Mouse (Mus musculus) forebrain, embryonic 11.5 days (tissue): ENCODE results near the gene Pdzd4. TPM values are rescaled to one million over a fixed set of nuclear protein-coding genes. Genes with fewer than 3 reads are reported as not detected.

Experiments used
- ATAC-seq: fragments of 200-750 bp; cut with Nextera tagmentation; replicated peaks from 2 replicates; pipeline ENCODE4 v1.8.0; 2017; ENCODE audit warnings: moderate TSS enrichment; ENCODE audit not compliant: low FRiP score
- DNase-seq: peaks from one replicate; pipeline ENCODE4 v3.0.0-alpha.2; 2017; ENCODE audit warnings: low spot score
- H3K27ac ChIP-seq: fragments of 300-500 bp; sonication (generic); 2 replicates; pipeline ENCODE4 v1.5.1; 2014; ENCODE audit warnings: low read depth, low read length
- H3K27me3 ChIP-seq: fragments of 300-500 bp; sonication (generic); 2 replicates; pipeline ENCODE4 v1.6.1; 2014; ENCODE audit warnings: mild to moderate bottlenecking, low read length, mixed read lengths; ENCODE audit not compliant: control insufficient read depth, insufficient read depth
- H3K36me3 ChIP-seq: fragments of 300-500 bp; sonication (generic); 2 replicates; pipeline ENCODE4 v1.6.1; 2014; ENCODE audit warnings: mild to moderate bottlenecking, low read length, moderate library complexity, mixed read lengths; ENCODE audit not compliant: control insufficient read depth, insufficient read depth
- H3K4me1 ChIP-seq: fragments of 300-500 bp; sonication (generic); replicated peaks from 2 replicates; pipeline ENCODE4 v1.6.1; 2014; ENCODE audit warnings: low read length, mixed read lengths; ENCODE audit not compliant: control insufficient read depth, insufficient read depth
- H3K4me2 ChIP-seq: fragments of 300-500 bp; sonication (generic); 2 replicates; pipeline ENCODE4 v1.6.1; 2014; ENCODE audit warnings: low read depth, mild to moderate bottlenecking, low read length, moderate library complexity, mixed read lengths; ENCODE audit not compliant: severe bottlenecking
- H3K4me3 ChIP-seq: fragments of 300-500 bp; sonication (generic); 2 replicates; pipeline ENCODE4 v1.5.1; 2014; ENCODE audit warnings: low read depth, low read length
- H3K9ac ChIP-seq: fragments of 300-500 bp; sonication (generic); 2 replicates; pipeline ENCODE4 v1.6.1; 2014; ENCODE audit warnings: low read length
- H3K9me3 ChIP-seq: fragments of 300-500 bp; sonication (generic); 2 replicates; pipeline ENCODE4 v1.6.1; 2016; ENCODE audit warnings: low read length, mixed read lengths; ENCODE audit not compliant: control insufficient read depth
- WGBS: fragments of 180-500 bp; shearing (Covaris S2); extraction: QIAGEN DNeasy Blood & Tissue Kit; methylation state at CpG from one replicate; pipeline ENCODE4 v1.1.7; 2014; 5-methylcytosine and 5-hydroxymethylcytosine counted together
- polyA plus RNA-seq: library from polyadenylated mRNA; unstranded; fragments of >200 nt; fragmentation: Nextera tagmentation; extraction: Ambion mirVana; gene quantifications from 2 replicates; pipeline ENCODE4 v1.2.1, GENCODE M21; 2014

Pdzd4 gene
- polyA plus RNA-seq, 1 experiment from 2014 or later: 1.3 TPM

DNA sequence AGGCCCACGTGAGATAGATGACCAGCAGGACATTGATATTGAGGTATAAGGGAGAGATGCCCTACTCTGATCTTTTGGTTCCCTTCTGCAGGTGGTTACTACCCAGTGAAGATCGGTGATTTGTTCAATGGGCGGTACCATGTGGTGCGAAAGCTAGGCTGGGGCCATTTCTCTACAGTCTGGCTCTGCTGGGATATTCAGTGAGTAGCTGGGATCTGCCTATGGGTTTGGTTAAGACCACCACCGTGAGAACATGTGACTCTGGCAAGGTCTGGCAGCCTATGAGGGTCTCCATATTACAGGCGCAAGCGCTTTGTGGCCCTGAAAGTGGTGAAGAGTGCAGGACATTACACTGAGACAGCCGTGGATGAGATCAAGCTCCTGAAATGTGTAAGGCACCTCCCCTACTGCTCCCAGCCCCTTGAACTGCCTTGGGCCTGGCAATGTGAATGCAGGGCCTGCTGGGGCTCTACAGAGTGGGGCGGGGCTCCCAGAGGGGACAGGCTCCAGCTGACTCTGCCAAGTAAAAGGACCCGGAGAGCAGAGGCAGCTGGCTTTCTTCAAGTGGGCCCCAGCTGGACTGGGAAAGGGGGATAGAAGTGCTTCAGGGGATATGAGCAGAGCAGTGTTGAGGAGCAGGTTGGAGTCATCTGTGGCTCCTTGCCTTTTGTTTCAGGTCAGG is 49.8 kb downstream of the Pdzd4 start:
- no peaks in the 10 kb centered on the region for H3K27me3 ChIP-seq
- no peak overlapping the region for H3K27ac ChIP-seq
- no peak overlapping the region for H3K9ac ChIP-seq
- DNase-seq: no peak
- ATAC-seq: no peak
- no peaks in the 10 kb centered on the region for H3K9me3 ChIP-seq
- 74% methylated on average over 10 of the region's 10 CpGs for WGBS
- no peaks in the 10 kb centered on the region for H3K4me1 ChIP-seq
- no peak overlapping the region for H3K4me2 ChIP-seq
- no peak overlapping the region for H3K4me3 ChIP-seq
- no peaks in the 10 kb centered on the region; the same call in 1 of the 2 replicates for H3K36me3 ChIP-seq

DNA sequence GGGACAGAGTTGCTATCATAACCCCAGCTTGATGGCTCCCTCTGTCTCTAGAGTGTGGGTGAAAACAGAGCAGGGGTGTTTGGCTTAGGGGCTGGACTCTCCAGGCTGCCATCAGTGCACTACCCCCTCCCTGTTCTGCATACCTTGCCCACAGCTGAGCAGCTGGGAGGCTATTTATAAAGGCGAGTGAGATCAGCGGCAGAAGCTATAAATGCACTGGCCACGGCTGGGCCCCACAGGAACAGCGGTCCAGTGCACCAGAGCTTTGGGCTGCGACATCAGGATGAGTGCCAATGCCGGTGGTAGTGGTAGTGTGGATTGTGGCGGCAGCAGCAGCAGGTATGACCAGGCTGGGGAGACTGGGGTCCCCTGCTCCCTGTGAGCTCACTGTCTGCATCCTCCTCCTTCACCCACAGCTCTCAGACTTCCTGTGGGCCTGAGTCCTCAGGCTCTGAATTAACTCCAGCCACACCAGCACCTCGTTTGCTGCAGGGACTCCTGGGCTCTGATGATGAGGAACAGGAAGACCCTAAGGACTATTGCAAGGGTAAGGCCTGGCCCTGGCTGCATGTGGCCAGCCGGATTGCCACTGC is 50.5 kb downstream of the Pdzd4 start, which contains the start of gene Srpk3:
TSS of gene Srpk3 (plus strand) at position 238 of the 593 bp plus-strand sequence.
- Histone ChIP-seq H3K36me3 (no peaks in the 10 kb centered on the region; the same call in 1 of the 2 replicates), H3K27me3 (no peaks in the 10 kb centered on the region), H3K4me1 (no peaks in the 10 kb centered on the region), H3K4me3 (no peak within 1 kb of the TSS), H3K9me3 (no peaks in the 10 kb centered on the region), H3K9ac (no peak within 1 kb of the TSS), H3K4me2 (no peak within 1 kb of the TSS), H3K27ac (no peak within 1 kb of the TSS)
- DNase-seq: no peak
- ATAC-seq: no peak
- WGBS: 63% methylated on average over 9 of the region's 9 CpGs

DNA sequence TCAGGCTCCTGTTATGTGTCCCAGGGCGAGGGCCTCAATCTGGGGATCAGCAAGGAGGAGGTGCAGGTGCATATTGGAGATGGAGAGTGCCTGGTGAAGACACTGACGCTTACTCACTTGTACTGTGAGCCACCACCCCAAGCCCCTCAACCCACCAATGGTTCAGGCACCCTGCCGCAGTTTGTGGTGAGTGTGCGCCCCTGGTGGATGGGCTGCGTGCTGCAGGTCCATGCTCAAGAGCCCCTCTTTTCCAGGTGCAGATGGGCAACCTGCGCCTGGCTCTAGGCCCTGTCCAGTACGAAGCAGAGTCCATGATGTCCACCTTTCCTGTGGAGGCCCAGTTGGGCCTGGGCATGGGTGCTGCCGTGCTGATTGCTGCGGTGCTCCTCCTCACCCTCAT is 57.5 kb downstream of the Pdzd4 start:
- H3K4me1 ChIP-seq: no peaks in the 10 kb centered on the region
- no peak overlapping the region for H3K9ac ChIP-seq
- 61% methylated on average over 9 of the region's 9 CpGs for WGBS
- H3K36me3 ChIP-seq: no peaks in the 10 kb centered on the region
- H3K27ac ChIP-seq: no peak overlapping the region
- H3K9me3 ChIP-seq: no peaks in the 10 kb centered on the region
- DNase-seq: peak; percentile 56
- no peak overlapping the region for H3K4me2 ChIP-seq
- no peak for ATAC-seq
- no peak overlapping the region for H3K4me3 ChIP-seq
- no peaks in the 10 kb centered on the region for H3K27me3 ChIP-seq

DNA sequence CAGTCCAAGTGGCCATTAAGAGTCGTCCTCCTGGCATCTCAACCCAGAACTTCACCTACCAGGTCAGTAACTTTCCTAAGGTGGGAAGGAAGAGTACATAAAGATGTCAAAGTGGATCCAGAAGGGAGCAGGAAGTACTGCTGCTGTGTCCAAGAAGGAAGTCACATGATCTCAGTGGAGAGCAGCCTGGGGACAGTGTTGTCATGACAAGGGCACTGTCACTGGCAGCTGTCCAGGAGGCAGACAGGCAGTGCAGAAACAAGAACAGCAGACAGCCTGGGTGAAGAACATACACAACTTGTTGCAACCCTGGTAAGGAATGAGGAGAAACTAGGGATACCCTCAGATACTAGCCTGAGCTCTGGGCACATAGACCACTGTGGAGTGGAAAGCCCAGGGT is 59.5 kb downstream of the Pdzd4 start:
- no peak for DNase-seq
- 73% methylated on average over 1 of the region's 1 CpGs for WGBS
- no peaks in the 10 kb centered on the region for H3K9me3 ChIP-seq
- no peak for ATAC-seq
- H3K4me2 ChIP-seq: no peak overlapping the region
- H3K27ac ChIP-seq: no peak overlapping the region
- H3K27me3 ChIP-seq: no peaks in the 10 kb centered on the region
- no peak overlapping the region for H3K9ac ChIP-seq
- no peaks in the 10 kb centered on the region for H3K4me1 ChIP-seq
- H3K4me3 ChIP-seq: no peak overlapping the region
- no peaks in the 10 kb centered on the region for H3K36me3 ChIP-seq

DNA sequence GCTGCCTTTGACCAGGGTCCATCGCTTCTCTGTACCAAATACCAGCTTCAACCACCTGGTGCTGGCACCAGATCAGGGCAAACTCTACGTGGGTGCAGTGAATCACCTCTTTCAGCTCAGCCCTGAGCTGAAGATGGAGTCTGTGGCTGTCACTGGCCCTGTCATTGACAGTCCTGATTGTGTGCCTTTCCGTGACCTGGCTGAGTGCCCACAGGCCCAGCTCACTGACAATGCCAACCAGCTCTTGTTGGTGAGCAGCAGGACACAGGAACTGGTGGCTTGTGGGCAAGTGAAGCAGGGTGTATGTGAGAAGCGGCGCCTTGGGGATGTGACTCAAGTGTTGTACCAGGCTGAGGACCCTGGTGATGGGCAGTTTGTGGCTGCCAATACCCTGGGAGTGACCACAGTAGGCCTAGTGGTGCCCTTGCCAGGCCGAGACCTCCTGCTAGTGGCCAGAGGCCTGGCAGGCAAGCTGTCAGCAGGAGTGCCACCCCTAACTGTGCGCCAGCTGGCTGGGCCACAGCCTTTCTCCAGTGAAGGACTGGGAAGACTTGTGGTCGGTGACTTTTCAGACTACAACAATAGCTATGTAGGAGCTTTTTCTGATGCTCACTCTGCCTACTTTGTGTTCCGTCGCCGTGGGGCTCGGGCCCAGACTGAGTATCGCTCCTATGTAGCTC is 66.0 kb downstream of the Pdzd4 start:
- ATAC-seq (no peak), DNase-seq (no peak)
- Histone ChIP-seq H3K4me2 (no peak overlapping the region), H3K36me3 (no peaks in the 10 kb centered on the region), H3K9me3 (no peaks in the 10 kb centered on the region), H3K27ac (no peak overlapping the region), H3K4me3 (no peak overlapping the region), H3K4me1 (no peaks in the 10 kb centered on the region), H3K27me3 (no peaks in the 10 kb centered on the region; the same call in 1 of the 2 replicates), H3K9ac (no peak overlapping the region)
- 85% methylated on average over 13 of the region's 13 CpGs for WGBS

DNA sequence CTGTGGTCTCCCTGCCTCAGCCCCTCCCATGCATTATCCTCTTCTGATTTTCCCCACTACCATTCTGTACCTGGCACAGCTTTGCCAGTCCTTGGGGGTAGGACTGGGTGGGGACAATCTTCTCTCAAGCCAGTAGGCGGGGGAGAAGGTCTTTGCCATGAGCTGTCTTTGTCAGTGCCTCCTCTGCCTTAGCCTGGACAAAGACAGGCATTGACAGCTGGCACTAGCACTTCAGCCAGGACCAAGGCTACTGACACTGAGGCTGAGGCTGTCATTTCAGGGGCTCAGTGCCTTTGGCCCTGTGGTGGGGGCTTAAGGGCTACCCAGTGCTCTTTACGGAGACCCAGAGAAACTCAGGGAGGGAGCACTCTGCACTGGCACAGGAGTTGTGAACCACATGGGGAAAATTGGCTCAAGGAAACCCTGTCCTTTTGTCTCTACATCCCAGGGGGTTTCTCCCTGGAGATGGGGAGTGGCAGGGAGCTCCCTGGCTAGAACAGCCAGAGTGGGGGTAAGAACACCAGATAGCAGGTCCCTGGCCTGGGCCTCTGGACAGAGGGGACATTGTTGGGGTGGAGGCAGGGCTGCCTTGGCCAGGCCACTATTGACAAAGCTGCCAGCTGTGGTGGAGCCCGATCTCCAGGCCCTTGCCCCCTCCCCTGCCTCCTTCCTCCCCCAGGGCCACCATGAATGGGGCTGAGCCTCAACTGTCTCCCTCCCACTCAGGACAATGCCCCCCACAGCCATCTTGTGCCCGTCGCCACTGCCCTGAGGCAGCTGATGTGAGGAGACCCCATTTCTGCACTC is 68.2 kb downstream of the Pdzd4 start, which contains the start of gene Plxnb3:
TSS of gene Plxnb3 (plus strand) at position 757 of the 807 bp plus-strand sequence.
- Histone ChIP-seq H3K27ac (no peak within 1 kb of the TSS), H3K9ac (no peak within 1 kb of the TSS), H3K9me3 (no peaks in the 10 kb centered on the region), H3K4me2 (no peak within 1 kb of the TSS), H3K4me3 (no peak within 1 kb of the TSS), H3K27me3 (no peaks in the 10 kb centered on the region; the same call in 1 of the 2 replicates), H3K36me3 (no peaks in the 10 kb centered on the region), H3K4me1 (no peaks in the 10 kb centered on the region)
- DNase-seq (no peak), ATAC-seq (no peak)
- 57% methylated on average over 5 of the region's 5 CpGs for WGBS

DNA sequence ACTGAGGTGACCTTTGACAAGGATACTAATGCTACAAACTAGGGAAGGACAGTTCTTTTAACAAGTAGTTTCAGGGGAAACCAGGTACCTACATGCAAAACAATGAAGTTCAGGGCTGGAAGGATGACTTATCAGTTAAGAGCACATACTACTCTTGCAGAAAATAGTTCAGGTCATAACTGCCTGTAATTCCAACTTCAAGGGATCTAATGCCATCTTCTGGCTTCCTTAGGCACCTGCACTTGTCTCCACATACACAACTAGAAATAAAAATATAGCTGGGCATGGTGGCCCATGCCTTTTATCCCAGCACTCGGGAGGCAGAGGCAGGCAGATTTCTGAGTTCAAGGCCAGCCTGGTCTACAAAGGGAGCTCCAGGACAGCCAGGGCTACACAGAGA is 75.8 kb downstream of the Pdzd4 start:
- ATAC-seq: no peak
- WGBS: 85% methylated on average over 1 of the region's 1 CpGs
- Histone ChIP-seq H3K4me3 (no peak overlapping the region), H3K27me3 (no peaks in the 10 kb centered on the region), H3K4me2 (no peak overlapping the region), H3K9me3 (no peaks in the 10 kb centered on the region), H3K4me1 (no peaks in the 10 kb centered on the region), H3K9ac (no peak overlapping the region), H3K27ac (no peak overlapping the region), H3K36me3 (no peaks in the 10 kb centered on the region)
- no peak for DNase-seq

DNA sequence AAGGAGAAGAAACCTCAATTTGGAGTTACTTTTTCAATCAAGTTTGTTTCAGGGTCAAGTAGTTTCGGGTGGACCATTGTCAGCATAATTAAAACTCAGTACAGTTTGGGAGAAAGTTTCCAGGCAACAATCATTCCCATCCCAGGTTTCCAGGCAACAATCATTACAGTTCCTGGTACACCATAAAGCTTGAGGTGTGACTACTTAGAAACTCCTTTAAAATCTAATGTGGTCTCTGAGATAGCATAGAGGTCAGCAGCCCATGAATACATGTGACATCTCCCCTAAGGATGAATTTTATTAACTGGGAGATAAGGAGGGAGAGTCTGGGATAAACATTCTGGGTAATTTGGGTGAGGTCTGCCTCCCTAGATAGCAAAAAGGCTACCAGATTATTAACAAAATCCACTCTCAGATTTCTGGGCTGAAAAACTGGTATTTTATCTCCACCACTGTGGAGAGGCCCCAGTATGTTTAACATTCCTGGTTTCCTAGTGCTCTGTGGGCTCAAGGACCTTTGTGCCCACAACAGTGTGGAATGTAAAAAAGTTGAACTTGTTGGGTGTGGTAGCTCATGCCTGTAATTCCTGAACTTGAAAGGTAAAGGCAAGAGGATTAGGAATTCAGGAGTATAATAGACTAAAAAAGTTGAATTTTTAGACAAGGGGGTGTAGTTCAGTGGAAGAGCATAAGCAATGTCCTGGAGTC is 79.8 kb downstream of the Pdzd4 start:
- ATAC-seq (no peak), DNase-seq (no peak)
- Histone ChIP-seq H3K27ac (no peak overlapping the region), H3K27me3 (no peaks in the 10 kb centered on the region), H3K9me3 (no peaks in the 10 kb centered on the region), H3K4me1 (no peaks in the 10 kb centered on the region), H3K4me3 (no peak overlapping the region), H3K36me3 (no peaks in the 10 kb centered on the region), H3K9ac (no peak overlapping the region), H3K4me2 (no peak overlapping the region)
- WGBS: 84% methylated on average over 1 of the region's 1 CpGs
